In the genomic region with DNA sequence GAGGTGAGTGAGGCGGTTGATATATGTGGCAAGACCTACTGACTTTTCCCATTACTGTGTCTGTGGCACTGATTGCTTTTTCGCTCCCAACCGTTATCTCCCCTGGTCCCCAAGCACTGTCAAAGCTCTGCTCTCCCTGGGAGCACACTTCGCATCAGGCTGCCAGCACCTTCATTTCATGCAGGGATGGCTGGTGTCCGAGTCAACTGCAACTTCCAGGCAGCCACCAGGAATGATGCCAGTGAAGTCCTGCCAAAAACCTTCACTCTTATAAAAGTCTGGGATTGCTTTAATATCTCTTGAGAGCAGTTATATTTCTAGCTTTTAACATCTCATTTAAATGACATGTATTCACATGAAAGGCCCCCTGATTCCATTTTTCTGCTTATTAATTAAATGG, we compare ENCODE assay signal across 24 mouse cellular contexts.
A peak's percentile ranks its signal among the peaks of the same experiment; 100 is the strongest.
DNase-seq lines count a peak whose midpoint lies in the region; ATAC-seq and TF ChIP-seq lines count a peak whose summit lies in the region.
"Had no signal": no experiment of that assay in that cellular context is flagged by ENCODE, and none has a peak within 500 bp of the region (broad histone marks: within the 10 kb centered on the region; RNA-seq: fewer than 3 reads in every experiment).

No protein-coding gene starts in this region.

- H3K4me2 ChIP-seq in limb, embryonic 14.5 days (replicated peaks; ENCODE audit: low read depth, low read length, severe bottlenecking) = no peak overlapping the region
- H3K4me2 ChIP-seq: embryonic facial prominence, embryonic 15.5 days; liver, embryonic 11.5 days; stomach, embryonic 15.5 days had no signal

- no peaks in the 10 kb centered on the region for H3K27me3 ChIP-seq in limb, embryonic 14.5 days (ENCODE audit: control insufficient read depth, insufficient read depth, low read length)
- no peaks in the 10 kb centered on the region for H3K27me3 ChIP-seq in limb, embryonic 10.5 days (ENCODE audit: low read depth, poor library complexity, severe bottlenecking)
- H3K27me3 ChIP-seq: embryonic facial prominence, embryonic 15.5 days; stomach, embryonic 15.5 days had no signal

- no peak overlapping the region for H3K4me3 ChIP-seq in limb, embryonic 14.5 days (replicated peaks; ENCODE audit: low read length)
- no peak overlapping the region for H3K4me3 ChIP-seq in limb, embryonic 10.5 days
- H3K4me3 ChIP-seq in embryonic fibroblast, embryonic 13.5 days (ENCODE audit: insufficient read depth, low read length) = no peak overlapping the region
- H3K4me3 ChIP-seq: embryonic facial prominence, embryonic 15.5 days; heart, embryonic 10.5 days; hindbrain, embryonic 10.5 days; left cerebral cortex, adult 2 months; stomach, embryonic 15.5 days had no signal

- H3K36me3 ChIP-seq in limb, embryonic 14.5 days (ENCODE audit: control insufficient read depth, insufficient read depth, low read length) = no peaks in the 10 kb centered on the region
- H3K36me3 ChIP-seq in limb, embryonic 10.5 days = no peaks in the 10 kb centered on the region
- H3K36me3 ChIP-seq: embryonic facial prominence, embryonic 15.5 days; heart, embryonic 10.5 days; hindbrain, embryonic 10.5 days; stomach, embryonic 15.5 days had no signal

- peak; percentile 48 for DNase-seq in adrenal gland, postnatal 14 days
- DNase-seq in adrenal gland, adult 8-10 months = no peak
- peak; percentile 3 to 8 for DNase-seq in heart, postnatal 10 days
- no peak for DNase-seq in heart, adult 18-20 months
- DNase-seq in limb, embryonic 14.5 days (ENCODE audit: low spot score) = peak; percentile 48
- no peak for DNase-seq in limb, embryonic 10.5 days (ENCODE audit: low spot score)
- DNase-seq: cerebellum, adult 18-20 months; kidney, adult 18-20 months; liver, postnatal 0 days; thymus, adult 18-20 months; thymus, postnatal 36 days had no signal

- no peaks in the 10 kb centered on the region for H3K4me1 ChIP-seq in limb, embryonic 14.5 days (ENCODE audit: control insufficient read depth, insufficient read depth, low read length)
- no peaks in the 10 kb centered on the region for H3K4me1 ChIP-seq in limb, embryonic 10.5 days
- no peaks in the 10 kb centered on the region for H3K4me1 ChIP-seq in embryonic fibroblast, embryonic 13.5 days (ENCODE audit: control insufficient read depth, insufficient read depth, low read length)
- H3K4me1 ChIP-seq: embryonic facial prominence, embryonic 15.5 days; heart, embryonic 10.5 days; hindbrain, embryonic 10.5 days; stomach, embryonic 15.5 days had no signal

- ATAC-seq in limb, embryonic 14.5 days (ENCODE audit: low FRiP score, low read depth) = no peak
- ATAC-seq: CD4-positive, CD25-positive, alpha-beta regulatory T cell, adult 4 months; forebrain, embryonic 16.5 days; inflammation-experienced regulatory T-cells, adult 6 months; liver, postnatal 0 days; lung, postnatal 0 days; midbrain, embryonic 16.5 days had no signal

- no peak for TF ChIP-seq CTCF in embryonic fibroblast, embryonic 13.5 days (IDR thresholded peaks at IDR 0.05; ENCODE audit: borderline replicate concordance, insufficient read depth, low read length)

- no peak overlapping the region for H3K9ac ChIP-seq in limb, embryonic 14.5 days (ENCODE audit: low read depth, low read length, severe bottlenecking)
- H3K9ac ChIP-seq: embryonic facial prominence, embryonic 15.5 days; liver, postnatal 0 days; stomach, embryonic 15.5 days had no signal

- TF ChIP-seq POLR2A in limb, embryonic 14.5 days (IDR thresholded peaks at IDR 0.05; ENCODE audit: borderline replicate concordance, extremely low read depth, insufficient read depth, insufficient read length) = no peak
- no peak for TF ChIP-seq POLR2A in embryonic fibroblast, embryonic 13.5 days (IDR thresholded peaks at IDR 0.05; ENCODE audit: low read depth, low read length)

- no peaks in the 10 kb centered on the region for H3K9me3 ChIP-seq in limb, embryonic 14.5 days (ENCODE audit: control insufficient read depth, low read length)
- no peaks in the 10 kb centered on the region for H3K9me3 ChIP-seq in limb, embryonic 10.5 days (replicated peaks)
- H3K9me3 ChIP-seq: embryonic facial prominence, embryonic 15.5 days; heart, embryonic 10.5 days; hindbrain, embryonic 10.5 days; stomach, embryonic 15.5 days had no signal

- intact Hi-C loops in heart, postnatal 10 days (cut with DNase I) = no loop called here

- H3K27ac ChIP-seq in limb, embryonic 14.5 days (replicated peaks; ENCODE audit: low read depth, low read length) = no peak overlapping the region
- no peak overlapping the region for H3K27ac ChIP-seq in limb, embryonic 10.5 days
- peak overlapping the region; percentile 1; the same call in 1 of the 2 replicates for H3K27ac ChIP-seq in embryonic fibroblast, embryonic 13.5 days (ENCODE audit: insufficient read depth, low read length)
- H3K27ac ChIP-seq: embryonic facial prominence, embryonic 15.5 days; heart, embryonic 10.5 days; hindbrain, embryonic 10.5 days; left cerebral cortex, adult 2 months; macrophage; stomach, embryonic 15.5 days had no signal

- WGBS in limb, embryonic 14.5 days = 64% methylated on average over 5 of the region's 5 CpGs
- 75% methylated on average over 5 of the region's 5 CpGs for WGBS in limb, embryonic 10.5 days

Comparison
In these comparisons a context has a peak if more than half of its experiments do, and no peak if none do; other contexts are left out.
1. DNase-seq: peak in adrenal gland, postnatal 14 days (single experiment), heart, postnatal 10 days (2 of 2) and limb, embryonic 14.5 days (single experiment); none in adrenal gland, adult 8-10 months (single experiment), heart, adult 18-20 months (0 of 2) and limb, embryonic 10.5 days (single experiment).